In the genomic region with DNA sequence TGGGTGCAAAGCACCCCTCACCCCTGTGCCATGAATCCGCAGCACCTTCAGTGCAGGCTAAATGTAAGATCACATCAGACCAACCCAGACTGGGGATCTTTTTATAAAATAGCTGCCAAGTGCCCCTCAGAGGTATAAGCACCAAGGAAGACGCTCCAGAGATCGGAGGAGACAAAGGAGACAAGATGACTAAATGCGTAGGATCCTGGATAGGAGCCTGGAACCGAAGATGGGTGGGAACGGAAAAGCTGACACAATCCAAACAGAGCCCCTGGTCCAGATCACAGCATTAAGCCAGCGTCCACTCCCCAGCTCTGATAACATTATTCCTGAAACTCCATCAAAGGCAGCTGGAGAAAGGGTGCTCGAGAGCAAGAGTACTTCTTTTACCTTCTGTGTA, we compare ENCODE assay signal across 24 mouse cellular contexts.
DNase-seq lines count a peak whose midpoint lies in the region; ATAC-seq and TF ChIP-seq lines count a peak whose summit lies in the region.
"Had no signal": no experiment of that assay in that cellular context is flagged by ENCODE, and none has a peak within 500 bp of the region (broad histone marks: within the 10 kb centered on the region; RNA-seq: fewer than 3 reads in every experiment).

No protein-coding gene starts in this region.

- H3K9ac ChIP-seq in heart, embryonic 13.5 days, result 0 out of 2 replicates have a peak overlapping the region, but pooled peaks have one; percentile 29
- no peak overlapping the region for H3K9ac ChIP-seq in heart, postnatal 0 days (replicated peaks; ENCODE audit: low read depth, low read length)
- H3K9ac ChIP-seq: forebrain, postnatal 0 days; hindbrain, embryonic 12.5 days; hindbrain, embryonic 15.5 days had no signal

- TF ChIP-seq CTCF in heart, postnatal 0 days (IDR thresholded peaks at IDR 0.05; ENCODE audit: low read depth), result no peak
- TF ChIP-seq CTCF in olfactory bulb, adult 2 months (IDR thresholded peaks at IDR 0.05; ENCODE audit: insufficient read depth, low read depth, low read length), result no peak

- H3K27me3 ChIP-seq in heart, embryonic 13.5 days (replicated peaks), result no peaks in the 10 kb centered on the region
- no peaks in the 10 kb centered on the region for H3K27me3 ChIP-seq in heart, postnatal 0 days (ENCODE audit: control insufficient read depth, insufficient read depth, low read length)
- H3K27me3 ChIP-seq: hindbrain, embryonic 15.5 days had no signal

- DNase-seq in heart, adult 8-10 months (ENCODE audit: low spot score), result no peak
- peak; percentile 30 for DNase-seq in heart, postnatal 0 days (ENCODE audit: low spot score)
- no peak for DNase-seq in heart, adult 11 months
- peak; percentile 24 for DNase-seq in lung, postnatal 10 days
- no peak for DNase-seq in lung, postnatal 14 days
- DNase-seq in natural killer cell, adult 2 months (ENCODE audit: low spot score in 2 of 2), result no peak
- DNase-seq: adrenal gland, adult 2 months; adrenal gland, postnatal 14 days; cerebellum, adult 11-12 months; cerebellum, adult 8-10 months; cerebellum, postnatal 10 days; cerebellum, postnatal 36 days; embryo, embryonic 11 days; forebrain, postnatal 0 days; gastrocnemius, postnatal 25 days; heart, postnatal 10 days had no signal

- peaks cover 98% of the 10 kb centered on the region for H3K36me3 ChIP-seq in heart, embryonic 13.5 days
- H3K36me3 ChIP-seq in heart, postnatal 0 days (replicated peaks; ENCODE audit: control insufficient read depth, insufficient read depth, low read length), result peaks cover 91% of the 10 kb centered on the region
- H3K36me3 ChIP-seq: hindbrain, embryonic 12.5 days; hindbrain, embryonic 15.5 days had no signal

- WGBS in heart, embryonic 13.5 days, result 48% methylated on average over 8 of the region's 8 CpGs
- WGBS in heart, postnatal 0 days, result 47% methylated on average over 8 of the region's 8 CpGs
- 63% methylated on average over 8 of the region's 8 CpGs for WGBS in olfactory bulb, adult 2 months

- no peak for ATAC-seq in heart, embryonic 13.5 days (ENCODE audit: extremely low read depth, insufficient number of reproducible peaks, low FRiP score, low TSS enrichment)
- ATAC-seq in heart, postnatal 0 days (ENCODE audit: insufficient read depth, low read depth), result no peak
- ATAC-seq: CD4-positive, CD25-positive, alpha-beta regulatory T cell, adult 4 months; forebrain, embryonic 14.5 days; forebrain, postnatal 0 days; intestine, postnatal 0 days had no signal

- no peaks in the 10 kb centered on the region for H3K9me3 ChIP-seq in heart, embryonic 13.5 days
- no peaks in the 10 kb centered on the region for H3K9me3 ChIP-seq in heart, postnatal 0 days (replicated peaks; ENCODE audit: control insufficient read depth, low read length)
- H3K9me3 ChIP-seq: heart, embryonic 10.5 days; hindbrain, embryonic 12.5 days; hindbrain, embryonic 15.5 days had no signal

- TF ChIP-seq EP300 in heart, postnatal 0 days (IDR thresholded peaks at IDR 0.05; ENCODE audit: low read depth), result no peak

- H3K4me1 ChIP-seq in heart, embryonic 13.5 days, result peaks cover 30% of the 10 kb centered on the region
- 0 out of 2 replicates have a peak, but pooled peaks cover 5% of the 10 kb centered on the region for H3K4me1 ChIP-seq in heart, postnatal 0 days (ENCODE audit: control insufficient read depth, insufficient read depth)
- H3K4me1 ChIP-seq in olfactory bulb, adult 2 months (ENCODE audit: control insufficient read depth, insufficient read depth, low read length), result peaks cover 28% of the 10 kb centered on the region
- H3K4me1 ChIP-seq: hindbrain, embryonic 12.5 days had no signal

- no peak overlapping the region for H3K4me3 ChIP-seq in heart, embryonic 13.5 days
- no peak overlapping the region for H3K4me3 ChIP-seq in heart, postnatal 0 days (ENCODE audit: low read depth, low read length)
- H3K4me3 ChIP-seq in olfactory bulb, adult 2 months (ENCODE audit: insufficient read depth, low read depth, low read length), result no peak overlapping the region
- H3K4me3 ChIP-seq: heart, embryonic 10.5 days; hindbrain, embryonic 12.5 days; hindbrain, embryonic 15.5 days had no signal

- H3K4me2 ChIP-seq in heart, embryonic 13.5 days, result no peak overlapping the region
- H3K4me2 ChIP-seq in heart, postnatal 0 days (ENCODE audit: low read depth, low read length), result no peak overlapping the region
- H3K4me2 ChIP-seq: hindbrain, embryonic 12.5 days; hindbrain, embryonic 15.5 days had no signal

- peak overlapping the region; percentile 20 for H3K27ac ChIP-seq in heart, embryonic 13.5 days (replicated peaks)
- H3K27ac ChIP-seq in heart, postnatal 0 days (ENCODE audit: low read depth), result no peak overlapping the region
- 0 out of 2 replicates have a peak overlapping the region, but pooled peaks have one; percentile 20 for H3K27ac ChIP-seq in olfactory bulb, adult 2 months (ENCODE audit: insufficient read depth, low read depth, low read length)
- H3K27ac ChIP-seq: hindbrain, embryonic 12.5 days; hindbrain, embryonic 15.5 days had no signal

- TF ChIP-seq POLR2A in olfactory bulb, adult 2 months (IDR thresholded peaks at IDR 0.05; ENCODE audit: insufficient read depth, low read depth, low read length), result no peak

Comparison
In these comparisons a context has a peak if more than half of its experiments do, and no peak if none do; other contexts are left out.
1. DNase-seq: peak in heart, postnatal 0 days (single experiment) and lung, postnatal 10 days (single experiment); none in heart, adult 8-10 months (single experiment), heart, adult 11 months (single experiment), lung, postnatal 14 days (single experiment) and natural killer cell, adult 2 months (0 of 2).